Mouse (Mus musculus) T-helper 17 cell (primary cell): Measurements from ENCODE around the gene Prrt2.

Source experiments
- in situ Hi-C, 2 experiments: fragments of 300-600 bp; cut with MboI, MseI; formaldehyde crosslinking; loops; 1 replicate in 1 of 2; 2 replicates in 1 of 2; pipeline ENCODE4 v1.15.1; 2025; ENCODE audit warnings: high pct_unique_total_duplicates in 2 of 2

The Prrt2 gene

DNA sequence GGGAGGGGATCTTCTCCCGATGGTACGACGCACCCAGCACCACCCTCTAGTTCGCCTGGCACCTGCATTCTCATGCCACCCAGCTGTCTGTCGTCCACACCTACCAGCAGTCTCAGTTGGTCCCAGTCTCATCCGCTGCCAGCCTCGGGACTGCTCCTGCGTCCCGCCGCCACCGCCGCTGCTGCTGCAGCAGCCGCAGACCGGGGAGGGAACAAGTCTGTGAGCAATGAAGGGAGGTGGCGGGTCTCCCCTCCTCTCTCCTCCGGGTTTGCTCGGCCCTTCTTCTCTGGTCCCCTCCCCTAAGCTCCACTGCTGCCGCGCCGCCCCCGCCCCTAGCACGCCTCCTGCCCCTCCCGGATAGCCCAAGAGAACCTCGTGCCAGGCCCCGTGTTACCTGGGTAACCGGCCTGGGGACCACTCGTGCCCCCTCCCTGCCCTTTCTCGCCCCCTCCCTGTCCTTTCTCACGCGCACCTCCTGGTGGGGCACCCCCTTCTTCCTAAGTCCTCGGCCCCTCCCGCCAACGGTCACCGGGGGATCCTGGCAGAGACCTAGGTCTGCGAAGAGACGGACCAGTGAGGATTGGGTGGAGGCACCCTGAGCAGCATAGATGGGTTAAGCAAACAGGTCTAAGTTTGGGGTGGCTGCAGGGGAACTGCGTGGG lies at the start of gene Prrt2, which contains the start of gene Gm42742:
Prrt2 (minus strand) TSS at position 311 of the 662 bp plus-strand sequence.
Gm42742 (minus strand) TSS at position 197 of the 662 bp plus-strand sequence.
- in situ Hi-C loops = loop anchor here (5.0 to 10.0 kb wide), 3 partner anchors 71 to 1416 kb away; partner anchors contain the start of genes AI467606 (in 1 of the 2), Cd2bp2 (in 1 of the 2) and Il21r (in 1 of the 2)

DNA sequence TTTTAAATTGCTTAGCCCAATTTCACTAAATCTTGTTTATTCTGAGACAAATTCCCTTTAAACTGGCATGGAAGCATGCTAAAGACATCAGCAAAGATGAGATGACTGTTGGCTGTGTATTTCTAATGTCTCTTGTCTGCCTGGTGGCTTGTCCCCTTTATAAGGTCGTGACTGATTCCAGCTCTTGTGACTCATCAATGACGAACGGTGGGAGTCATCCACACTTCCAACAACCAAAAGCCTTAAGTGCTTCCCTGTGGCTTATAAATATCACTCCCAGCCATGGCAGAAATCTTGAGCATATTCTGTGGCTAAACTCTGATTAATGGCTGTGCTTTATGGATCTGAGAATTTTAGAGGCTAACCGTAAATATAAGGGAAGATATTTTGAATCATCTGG lies 45.3 kb upstream of the Prrt2 start:
- in situ Hi-C loops = loop anchor here in 1 of 2 experiments (5.0 kb wide), 2 partner anchors 34 to 41 kb away; no protein-coding TSS in a partner anchor

DNA sequence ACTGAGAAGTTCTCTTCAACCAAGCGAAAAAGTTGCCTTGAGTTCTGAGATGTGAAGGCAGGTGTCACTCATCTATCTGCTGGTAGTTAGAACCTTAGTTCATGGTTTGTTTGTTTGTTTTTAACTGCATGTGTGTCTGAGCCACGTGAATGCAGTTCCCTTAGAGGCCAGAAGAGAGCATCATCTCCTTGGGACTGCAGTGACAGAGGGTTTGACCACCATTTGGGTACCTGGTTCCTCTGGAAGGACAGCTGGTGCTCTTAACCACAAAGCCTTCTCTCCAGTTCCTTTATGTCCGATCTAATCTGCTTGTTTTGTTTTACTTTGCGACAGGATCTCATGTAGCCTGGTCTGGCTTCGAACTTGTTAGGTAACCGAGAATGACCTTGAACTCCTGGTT lies 44.5 kb upstream of the Prrt2 start:
- in situ Hi-C loops = loop anchor here in 1 of 2 experiments (5.0 kb wide), 2 partner anchors 33 to 42 kb away; no protein-coding TSS in a partner anchor

DNA sequence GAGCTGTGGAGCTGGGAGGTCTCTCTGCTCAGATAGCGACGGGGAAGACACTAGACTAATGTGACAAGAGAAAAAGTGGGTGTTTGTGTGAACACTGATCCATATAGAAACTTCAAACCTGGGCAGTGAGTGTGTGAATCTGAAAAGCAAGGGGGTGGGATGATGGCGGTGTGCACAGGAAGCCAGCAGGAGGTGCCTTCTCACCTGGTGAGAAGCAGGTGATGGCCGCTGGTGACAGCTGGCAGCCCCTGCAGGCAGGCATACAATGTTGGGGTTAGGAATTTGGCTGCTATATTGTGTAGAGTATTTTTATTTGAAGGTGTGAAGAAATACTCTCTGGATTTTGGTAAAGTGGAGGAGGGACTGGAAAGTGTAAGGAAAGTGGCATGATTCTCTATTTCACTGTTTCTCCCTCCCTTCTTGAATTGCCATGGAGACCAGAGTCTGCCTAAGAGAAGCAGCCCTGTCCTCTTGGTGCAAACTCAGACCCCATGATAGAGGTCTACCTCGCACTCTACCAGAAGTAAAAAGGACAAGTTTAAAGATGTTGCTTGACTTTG lies 34.1 kb upstream of the Prrt2 start:
- in situ Hi-C loops = loop anchor here in 1 of 2 experiments (5.0 kb wide), 1 partner anchor 103 kb away; the partner anchor contains the start of gene Sez6l2

DNA sequence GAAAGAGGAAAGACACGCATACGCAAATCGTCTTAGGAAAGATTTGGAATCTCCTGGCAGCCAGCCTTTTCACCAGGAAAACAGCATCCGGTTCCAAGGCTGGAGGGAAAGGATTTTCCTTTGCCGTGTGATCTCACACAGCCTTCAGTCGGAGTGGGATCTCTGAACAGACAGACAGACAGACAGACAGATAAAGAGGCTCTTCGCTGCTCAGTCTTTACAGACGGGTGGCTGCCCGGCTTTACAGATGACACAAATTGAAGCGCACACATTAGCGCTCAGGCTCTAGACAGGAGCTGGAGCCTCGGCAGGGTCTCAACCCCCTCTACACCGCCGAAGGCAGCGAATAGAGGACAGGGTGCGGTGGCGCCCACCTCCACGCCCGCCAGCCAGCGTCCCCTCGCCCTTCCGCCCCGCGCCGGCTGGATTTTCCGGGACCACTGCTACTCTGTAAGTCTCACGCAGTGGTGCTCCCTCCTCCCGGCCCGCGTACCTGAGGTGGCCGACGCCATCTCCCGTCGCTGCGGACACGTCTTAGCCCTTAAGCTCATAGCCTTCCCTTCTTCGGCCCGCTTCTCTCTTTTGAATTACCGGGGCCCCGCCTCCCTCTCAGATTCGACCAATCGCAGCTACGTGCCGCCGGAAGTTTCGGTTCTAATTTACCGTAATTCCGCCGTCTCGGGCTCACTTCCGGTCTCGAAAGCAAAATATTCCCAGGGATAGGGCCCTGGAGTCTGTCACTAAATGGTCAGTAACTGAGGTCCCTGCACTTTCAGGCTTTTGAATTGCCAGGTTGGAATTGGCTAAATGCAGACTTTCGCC lies 21.1 kb upstream of the Prrt2 start, which contains the start of gene Kif22:
Kif22 (minus strand) TSS at position 621 of the 822 bp plus-strand sequence.
- in situ Hi-C loops = no loop called here

DNA sequence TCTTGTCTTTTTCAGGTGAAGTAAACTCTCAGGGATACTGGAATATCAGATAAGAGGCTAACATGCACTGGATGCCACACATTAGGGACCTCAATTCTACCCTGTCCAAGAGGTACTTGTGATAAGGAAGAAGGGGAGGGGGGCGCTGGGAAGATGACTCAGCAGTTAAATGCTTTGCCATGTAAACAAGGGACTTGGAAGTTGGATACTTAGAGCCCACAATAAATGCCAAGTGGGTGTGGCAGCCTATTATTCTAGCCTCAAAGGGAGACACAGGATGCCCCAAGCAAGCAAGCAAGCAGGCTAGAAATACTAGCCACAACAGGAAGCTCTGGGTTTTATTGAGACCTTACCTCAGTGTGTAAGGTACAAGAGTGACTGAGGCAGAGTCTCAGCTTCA lies 10.2 kb upstream of the Prrt2 start:
- in situ Hi-C loops = loop anchor here in 1 of 2 experiments (5.0 kb wide), 1 partner anchor 36 kb away; no protein-coding TSS in a partner anchor

DNA sequence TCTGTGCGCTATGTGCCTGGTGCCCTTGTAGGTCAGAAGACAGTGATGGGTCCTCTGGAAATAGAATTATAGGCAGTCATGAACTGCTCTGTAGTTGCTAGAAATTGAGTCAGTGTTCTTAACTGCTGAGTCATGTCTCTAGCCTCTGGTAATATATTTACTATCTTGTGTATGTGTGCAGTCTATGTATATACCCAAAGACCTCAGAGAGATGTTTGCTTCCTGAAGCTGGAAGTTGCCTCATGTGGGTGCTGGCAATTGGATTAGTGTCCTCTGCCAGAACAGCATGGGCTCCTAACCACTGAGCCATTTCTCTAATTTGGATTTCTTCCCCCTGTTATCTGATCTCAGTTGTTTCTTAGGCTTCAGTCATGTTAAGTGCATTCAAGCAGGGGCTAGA lies 9.2 kb upstream of the Prrt2 start:
- in situ Hi-C loops = loop anchor here in 1 of 2 experiments (5.0 kb wide), 1 partner anchor 37 kb away; no protein-coding TSS in a partner anchor

DNA sequence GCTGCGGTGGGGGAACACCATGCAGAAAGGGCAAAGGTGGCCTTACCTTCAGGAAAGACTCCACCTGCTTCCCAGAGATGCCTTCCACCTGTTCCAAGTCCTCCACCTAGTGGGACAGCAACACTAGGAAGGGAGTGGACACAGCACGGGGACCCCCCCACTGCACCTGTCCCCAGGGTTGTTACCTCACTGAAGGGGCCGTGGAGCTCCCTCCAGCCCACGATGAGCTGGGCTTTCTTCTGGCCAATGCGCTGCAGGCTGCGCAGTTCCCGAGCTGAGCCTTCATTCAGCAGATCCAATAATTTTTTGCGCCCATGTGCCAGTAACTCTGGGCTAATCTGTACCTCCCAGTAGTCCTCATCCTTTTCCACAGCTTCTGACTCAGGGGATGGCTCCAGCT lies 6.9 kb upstream of the Prrt2 start:
- in situ Hi-C loops = loop anchor here in 1 of 2 experiments (10.0 kb wide), 1 partner anchor 1423 kb away; the partner anchor contains the start of gene Il21r

DNA sequence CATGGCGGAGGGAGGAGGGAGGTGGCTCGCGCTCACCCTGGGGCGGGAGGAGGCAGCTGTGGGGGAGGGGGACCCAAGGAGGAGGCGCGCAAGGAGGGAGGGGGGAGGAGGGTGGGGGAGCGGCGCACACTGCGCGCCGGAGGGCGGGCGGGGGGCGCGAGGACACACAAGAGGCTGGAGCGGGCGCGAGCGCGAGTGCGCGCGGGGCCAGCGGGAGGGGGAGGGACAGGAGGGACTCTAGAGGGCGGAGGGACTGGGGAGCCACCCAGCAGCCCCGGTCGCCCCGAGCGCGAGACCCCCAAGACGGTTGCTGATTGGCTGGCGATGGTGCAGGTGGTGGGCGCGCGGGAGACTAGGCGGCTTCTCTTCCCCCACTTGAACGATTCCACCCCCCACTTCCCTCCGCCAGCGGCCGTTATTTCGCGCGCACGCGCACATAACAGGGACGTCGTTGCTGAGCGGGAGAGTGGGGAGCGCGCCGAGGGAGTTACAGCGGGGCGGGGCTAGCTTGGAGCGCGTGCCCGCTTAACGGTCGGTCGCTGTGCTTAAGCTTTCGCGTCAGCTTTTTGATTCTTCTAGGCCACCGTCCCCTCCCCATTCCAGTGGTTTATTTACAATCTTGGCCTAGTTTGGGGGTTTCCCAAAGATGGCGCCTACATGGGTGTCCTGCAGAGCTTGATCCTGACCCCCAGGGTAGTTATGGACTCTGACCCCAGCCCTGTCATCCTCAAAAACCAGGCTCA lies 6.1 kb upstream of the Prrt2 start, which contains the start of gene Maz:
Maz (minus strand) TSS at position 54 of the 743 bp plus-strand sequence.
- in situ Hi-C loops = loop anchor here in 1 of 2 experiments (10.0 kb wide), 1 partner anchor 1422 kb away; the partner anchor contains the start of gene Il21r

DNA sequence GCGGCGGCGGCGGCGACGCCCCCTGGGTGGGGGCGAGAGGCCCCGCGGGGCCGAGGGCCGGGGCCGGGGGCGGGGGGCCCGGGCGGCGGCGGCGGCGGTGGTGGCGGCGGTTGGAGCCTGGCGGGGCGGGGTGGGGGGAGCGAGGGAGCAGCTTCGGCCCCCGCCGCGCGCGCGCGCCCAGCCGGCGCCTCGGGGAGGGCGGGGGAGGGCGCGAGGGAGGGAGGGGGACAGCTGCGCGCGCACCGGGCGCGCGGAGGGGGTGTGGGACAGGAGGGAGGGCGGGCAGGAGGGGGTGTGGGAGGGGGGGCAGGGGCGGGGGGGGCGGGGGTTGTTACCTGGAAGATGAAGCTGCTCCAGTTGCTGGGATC lies 5.6 kb upstream of the Prrt2 start:
- in situ Hi-C loops = loop anchor here in 1 of 2 experiments (10.0 kb wide), 1 partner anchor 1422 kb away; the partner anchor contains the start of gene Il21r

DNA sequence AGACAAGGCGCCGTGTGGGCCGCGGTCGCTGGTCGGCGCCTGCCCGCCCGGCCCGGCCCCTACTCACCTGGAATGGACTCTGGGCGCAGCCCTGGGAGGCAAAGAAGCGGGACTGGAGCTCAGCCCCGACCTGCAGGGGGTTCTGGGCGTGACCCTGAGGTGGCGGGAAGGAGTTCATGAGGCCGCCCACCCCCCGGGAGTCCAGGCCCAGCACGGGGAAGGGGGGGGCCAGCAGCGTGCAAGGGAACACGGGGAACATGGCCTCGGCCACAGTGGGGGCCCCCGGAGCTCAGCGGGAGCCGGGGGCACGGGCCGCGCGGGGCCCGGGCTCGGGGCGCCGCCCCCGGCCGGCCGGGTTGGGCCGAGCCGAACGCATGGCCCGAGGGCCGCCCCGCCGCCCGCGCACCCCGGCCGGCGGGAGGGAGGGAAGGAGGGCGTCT lies 5.2 kb upstream of the Prrt2 start:
- in situ Hi-C loops = loop anchor here in 1 of 2 experiments (10.0 kb wide), 1 partner anchor 1421 kb away; the partner anchor contains the start of gene Il21r

DNA sequence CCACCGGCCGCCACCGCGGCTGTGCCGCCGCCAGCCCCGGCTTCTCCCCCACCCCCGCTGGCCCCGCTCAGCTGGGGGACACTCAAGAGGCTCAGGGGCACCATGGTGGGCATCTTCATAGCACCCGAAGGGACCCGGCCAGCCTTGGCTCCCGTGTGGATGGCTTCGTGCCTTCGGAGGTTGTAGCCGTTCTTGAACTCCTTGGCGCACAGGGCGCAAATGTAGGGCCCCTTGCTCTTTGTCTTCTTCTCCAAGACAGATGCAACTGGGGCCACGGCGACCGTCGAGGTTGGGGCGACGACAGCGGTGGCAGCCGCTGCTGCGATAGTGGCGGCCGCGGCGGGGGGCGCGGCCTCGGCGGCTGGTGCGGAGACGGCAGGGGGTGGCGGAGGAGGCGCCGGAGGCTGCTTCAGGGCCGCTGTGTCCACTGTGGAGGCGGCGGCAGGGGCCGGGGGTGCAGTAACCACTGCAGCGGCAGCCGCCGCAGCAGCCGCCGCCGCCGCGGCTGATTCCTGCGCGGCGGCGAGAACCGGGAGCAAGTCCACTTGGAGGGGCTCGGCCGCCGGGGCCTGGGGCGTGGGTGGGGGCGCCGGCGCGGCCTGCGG lies 4.6 kb upstream of the Prrt2 start:
- in situ Hi-C loops = loop anchor here in 1 of 2 experiments (10.0 kb wide), 1 partner anchor 1421 kb away; the partner anchor contains the start of gene Il21r

DNA sequence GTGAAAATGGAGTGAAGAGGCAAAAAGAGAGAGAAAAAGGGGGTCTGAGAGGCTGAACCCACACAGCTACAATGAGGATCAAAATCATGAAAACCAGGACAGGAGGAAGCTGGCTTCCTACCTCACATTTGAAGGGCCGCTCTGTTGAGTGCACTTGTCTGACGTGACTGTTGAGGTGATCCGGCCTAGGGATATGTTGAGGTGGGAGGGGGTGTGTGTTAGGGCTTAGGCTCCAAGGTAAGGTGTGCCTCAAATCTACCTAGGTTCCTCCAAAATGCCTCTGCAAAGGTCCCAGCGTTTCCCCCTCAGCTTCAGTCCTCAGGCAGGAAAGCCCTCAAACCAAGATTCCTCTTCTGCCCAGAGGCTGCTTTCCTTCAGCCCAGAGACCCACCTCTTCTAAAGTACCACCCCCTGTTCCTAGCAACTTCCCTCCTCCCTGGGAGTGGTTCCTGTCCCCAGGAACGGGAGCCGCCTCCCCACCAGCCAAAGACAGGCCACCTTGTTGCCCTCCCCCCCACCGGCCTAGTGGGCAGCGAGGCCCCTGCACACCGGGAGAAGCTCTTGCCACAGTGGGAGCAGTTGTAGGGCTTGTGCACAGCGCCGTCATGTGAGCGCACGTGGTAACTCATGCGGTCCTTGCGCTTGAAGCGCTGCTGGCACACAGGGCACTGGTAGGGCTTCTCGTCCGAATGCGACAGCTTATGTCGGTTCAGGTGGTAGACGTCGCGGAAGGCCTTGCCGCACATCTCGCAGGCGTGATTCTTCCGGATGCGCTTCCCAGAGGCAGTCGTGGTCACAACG lies 3.9 kb upstream of the Prrt2 start:
- in situ Hi-C loops = loop anchor here (5.0 to 10.0 kb wide), 3 partner anchors 67 to 1420 kb away; partner anchors contain the start of genes AI467606 (in 1 of the 2), Cd2bp2 (in 1 of the 2) and Il21r (in 1 of the 2)

DNA sequence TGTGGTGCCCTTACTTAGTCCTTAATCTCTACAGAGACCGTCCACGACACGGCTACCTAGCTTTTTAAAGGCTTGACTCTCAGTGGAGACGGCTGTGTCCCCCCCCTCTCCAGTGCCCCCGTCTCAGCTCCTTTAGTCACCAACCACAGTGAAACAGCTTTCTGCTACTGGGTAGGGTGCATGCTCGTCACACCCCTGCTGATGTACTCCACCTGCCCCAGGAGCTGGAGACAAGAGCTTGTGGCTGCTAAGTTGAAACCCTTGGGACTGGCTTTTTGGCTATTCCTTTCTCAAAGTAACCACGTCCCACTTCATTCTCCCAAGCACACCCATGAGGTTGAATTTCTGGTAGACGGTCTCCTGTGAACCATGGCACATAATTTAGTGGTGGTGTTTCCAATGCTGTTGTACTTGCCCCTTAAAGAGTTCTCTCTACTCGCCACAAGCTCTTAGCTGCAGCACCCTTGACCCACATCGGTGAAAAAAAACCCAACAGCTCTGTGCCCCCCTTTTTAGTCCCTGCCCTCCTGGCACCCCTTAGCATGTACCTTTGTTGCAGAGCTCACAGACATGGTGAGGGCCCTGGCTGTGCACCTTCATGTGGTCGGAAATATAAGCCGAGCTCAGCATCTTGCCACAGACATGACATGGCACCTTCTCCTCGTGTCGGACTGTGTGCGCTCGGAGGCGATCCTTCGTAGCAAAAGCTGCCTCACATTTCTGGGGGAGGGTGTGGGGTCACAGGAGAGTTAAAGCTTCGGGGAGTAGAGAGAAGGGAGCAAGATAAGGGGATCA lies 3.1 kb upstream of the Prrt2 start:
- in situ Hi-C loops = loop anchor here (5.0 to 10.0 kb wide), 3 partner anchors 68 to 1419 kb away; partner anchors contain the start of genes AI467606 (in 1 of the 2), Cd2bp2 (in 1 of the 2) and Il21r (in 1 of the 2)

DNA sequence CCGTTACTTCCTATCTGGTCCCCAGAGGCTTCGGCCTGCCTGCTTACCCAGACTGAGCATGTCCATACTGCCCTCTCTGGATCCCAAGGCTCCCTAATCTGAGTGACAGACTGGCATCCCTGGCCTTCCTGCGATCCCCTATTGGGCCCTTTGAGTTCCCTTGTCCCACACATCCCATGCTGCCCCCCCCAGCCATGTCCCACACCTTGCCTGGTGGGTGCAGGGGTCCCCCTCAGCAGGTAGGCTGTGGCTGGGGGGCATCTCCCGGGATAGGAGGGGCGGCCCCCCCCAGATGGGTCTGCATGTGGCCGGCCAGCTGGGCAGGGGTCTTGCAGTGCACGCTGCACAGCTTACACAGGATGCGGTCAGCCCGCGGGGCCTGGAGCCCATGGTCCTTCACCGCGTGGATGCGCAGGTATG lies 2.3 kb upstream of the Prrt2 start:
- in situ Hi-C loops = loop anchor here (5.0 to 10.0 kb wide), 3 partner anchors 69 to 1418 kb away; partner anchors contain the start of genes AI467606 (in 1 of the 2), Cd2bp2 (in 1 of the 2) and Il21r (in 1 of the 2)

DNA sequence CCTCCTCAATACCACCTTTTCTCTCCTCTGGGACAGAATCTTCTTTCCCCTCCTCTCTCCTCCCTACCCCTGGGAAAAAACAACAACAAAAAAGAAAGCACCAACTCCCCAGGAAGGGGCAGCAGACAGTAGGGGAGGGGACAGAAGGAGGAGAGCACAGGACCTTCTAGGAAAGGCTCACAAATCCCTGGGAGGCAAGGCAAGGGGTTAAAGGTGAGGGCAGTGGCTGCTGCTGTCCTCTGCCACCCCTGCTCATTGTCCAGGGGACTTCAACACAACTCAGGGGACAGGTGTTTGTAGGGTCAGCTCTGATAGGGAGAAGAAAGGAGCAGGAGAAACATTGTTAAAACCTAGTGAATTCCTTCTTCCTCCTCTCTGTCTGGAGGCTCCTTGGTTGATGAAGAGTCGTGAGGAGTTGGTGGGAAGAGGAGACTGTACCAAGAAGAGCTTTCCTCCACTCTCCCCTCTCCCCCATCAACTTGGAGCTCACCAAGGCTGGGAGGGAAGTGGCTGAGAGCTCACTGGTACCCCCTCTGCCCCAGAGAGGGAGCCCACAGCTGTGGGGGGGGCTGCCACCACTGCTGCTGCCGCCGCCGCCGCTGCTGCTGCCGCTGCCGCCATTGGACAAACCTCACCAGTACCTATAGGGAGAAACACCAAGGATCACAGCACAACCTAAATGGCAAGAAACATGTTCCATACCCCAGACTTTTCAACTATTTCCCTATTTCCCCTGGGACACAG lies 1.7 kb upstream of the Prrt2 start:
- in situ Hi-C loops = loop anchor here (5.0 to 10.0 kb wide), 3 partner anchors 70 to 1418 kb away; partner anchors contain the start of genes AI467606 (in 1 of the 2), Cd2bp2 (in 1 of the 2) and Il21r (in 1 of the 2)
